Mouse (Mus musculus) right cerebral cortex, postnatal 14 days (tissue): ENCODE results near the gene Gm20388.
"Not testable (repeated sequence)": the region's sequence is repeated elsewhere in the genome, so short reads cannot be mapped to it uniquely, and the experiment has no call there.

Source experiments
- DNase-seq: peaks from one replicate; pipeline ENCODE4 v3.0.0; 2022

Gene Gm20388

DNA sequence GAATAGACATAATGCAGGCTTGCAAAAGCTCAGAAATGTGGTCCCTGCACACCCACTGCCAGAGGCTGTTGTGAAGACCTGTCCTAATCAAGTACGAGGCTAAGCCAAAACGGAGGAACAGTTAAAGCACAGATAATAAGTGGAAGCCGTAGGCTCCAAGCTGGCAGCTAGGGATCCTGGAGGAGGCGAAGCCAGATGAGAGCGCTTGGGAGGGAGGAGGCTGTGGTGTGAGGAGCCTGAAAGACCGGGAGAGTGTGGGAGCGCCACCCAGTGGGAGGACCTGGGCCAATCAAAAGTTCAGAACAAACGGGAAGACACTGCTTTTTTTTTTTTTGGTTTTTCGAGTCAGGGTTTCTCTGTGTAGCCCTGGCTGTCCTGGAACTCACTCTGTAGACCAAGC, 3280.0 kb downstream of the Gm20388 start:
- DNase-seq, result peak; percentile 82

DNA sequence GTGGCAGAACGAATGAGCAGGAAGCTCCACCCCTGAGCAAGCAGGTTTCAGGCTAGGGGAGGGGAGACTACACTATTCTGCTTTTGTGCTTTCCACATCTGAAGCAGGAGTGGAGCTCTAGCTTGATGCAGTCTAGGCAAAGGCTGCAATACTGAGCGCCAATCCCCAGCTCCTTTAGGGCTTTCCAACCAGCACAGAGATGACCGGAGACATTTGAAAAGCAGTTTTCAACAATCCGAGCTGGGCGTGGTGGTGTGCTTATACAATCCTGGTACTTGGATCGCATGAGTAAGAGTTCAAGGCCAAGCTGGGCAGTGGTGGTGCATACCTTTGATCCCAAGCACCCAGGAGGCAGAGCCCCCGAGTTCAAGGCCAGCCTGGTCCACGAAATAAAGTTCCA, 3281.3 kb downstream of the Gm20388 start:
- DNase-seq, result no peak

DNA sequence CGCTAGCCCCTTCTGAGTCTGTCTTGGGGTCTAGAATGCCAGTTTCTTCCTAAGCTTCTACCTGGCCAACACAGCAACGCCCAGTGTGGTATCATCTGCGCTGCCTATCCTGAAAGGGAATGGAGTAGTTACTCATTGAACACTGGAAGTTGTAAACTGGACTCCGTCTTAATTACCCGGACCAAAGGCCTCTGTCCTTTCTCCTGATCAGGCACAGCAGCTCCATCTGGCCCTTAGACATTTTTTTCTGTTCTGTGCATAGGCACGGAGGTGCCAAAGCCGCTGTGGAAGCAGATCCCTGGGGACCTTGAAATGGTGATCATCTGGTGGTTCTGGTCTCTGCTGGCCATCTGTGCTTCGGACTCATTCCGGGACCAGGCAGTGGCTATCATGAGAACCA, 3283.1 kb downstream of the Gm20388 start:
- DNase-seq, result no peak

DNA sequence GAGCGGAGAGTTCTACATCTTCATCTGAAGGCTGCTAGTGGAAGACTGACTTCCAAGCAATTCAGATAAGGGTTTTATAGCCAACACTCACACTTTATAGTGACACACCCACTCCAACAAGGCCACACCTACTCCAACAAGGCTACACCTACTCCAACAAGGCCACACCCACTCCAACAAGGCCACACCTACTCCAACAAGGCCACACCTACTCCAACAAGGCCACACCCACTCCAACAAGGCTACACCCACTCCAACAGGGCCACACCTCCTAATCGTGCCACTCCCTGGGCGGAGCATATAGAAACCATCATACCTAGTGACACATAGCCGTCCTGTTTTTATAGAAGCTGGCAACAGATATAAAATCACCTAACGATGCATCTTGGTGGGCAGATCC, 3286.4 kb downstream of the Gm20388 start:
- DNase-seq, result not testable (repeated sequence)

DNA sequence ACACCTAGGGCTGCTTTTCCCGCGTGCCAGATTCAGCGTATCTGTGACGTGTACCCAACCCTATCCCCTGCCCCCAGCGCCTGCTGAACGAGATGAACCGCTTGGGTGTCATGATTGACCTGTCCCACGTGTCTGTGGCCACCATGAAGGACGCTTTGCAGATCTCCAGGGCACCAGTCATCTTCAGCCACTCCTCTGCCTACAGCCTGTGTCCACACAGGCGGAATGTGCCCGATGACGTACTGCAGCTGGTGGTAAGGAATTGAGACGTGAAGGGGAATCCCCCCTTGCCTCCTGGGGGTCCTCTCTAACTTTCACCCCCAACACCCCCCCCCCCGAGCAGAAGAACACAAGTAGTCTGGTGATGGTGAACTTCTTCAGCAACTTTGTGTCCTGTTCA, 3289.2 kb downstream of the Gm20388 start:
- no peak for DNase-seq

DNA sequence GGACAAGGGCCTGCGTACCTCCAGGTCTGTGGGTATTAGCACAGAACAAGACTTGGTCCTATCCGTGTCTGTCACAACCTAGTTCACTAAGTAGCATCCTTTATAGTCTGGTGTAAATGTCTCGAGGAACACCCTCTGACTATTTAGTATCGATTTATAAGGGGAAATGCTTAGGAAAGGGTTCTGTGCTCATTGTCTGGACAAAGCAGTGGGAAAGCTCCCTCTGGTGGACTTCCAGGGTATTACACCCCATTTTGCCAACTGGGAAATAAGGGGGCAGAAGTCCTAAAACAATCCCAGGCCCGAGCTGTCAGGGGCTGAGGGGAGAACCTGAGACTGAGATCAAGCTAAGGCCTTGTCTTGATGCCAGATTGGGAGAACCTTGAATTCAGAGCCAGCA, 3291.6 kb downstream of the Gm20388 start:
- peak; percentile 74 for DNase-seq

DNA sequence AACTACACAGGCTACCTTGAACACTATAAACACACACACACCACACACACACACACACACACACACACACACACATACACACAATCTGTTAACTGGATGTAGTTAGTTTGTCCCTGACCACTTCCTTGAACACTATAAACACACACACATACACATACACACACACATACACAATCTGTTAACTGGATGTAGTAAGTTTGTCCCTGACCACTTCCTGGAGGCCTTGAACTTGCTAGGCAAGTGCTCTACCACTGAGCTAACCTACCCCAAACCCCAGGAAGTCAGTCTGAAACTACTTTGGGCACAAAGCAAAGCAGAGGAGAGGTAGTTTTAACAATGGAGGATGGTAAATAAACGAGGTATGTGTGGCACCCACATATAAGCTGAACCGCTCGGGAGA, 3292.9 kb downstream of the Gm20388 start:
- no peak for DNase-seq

DNA sequence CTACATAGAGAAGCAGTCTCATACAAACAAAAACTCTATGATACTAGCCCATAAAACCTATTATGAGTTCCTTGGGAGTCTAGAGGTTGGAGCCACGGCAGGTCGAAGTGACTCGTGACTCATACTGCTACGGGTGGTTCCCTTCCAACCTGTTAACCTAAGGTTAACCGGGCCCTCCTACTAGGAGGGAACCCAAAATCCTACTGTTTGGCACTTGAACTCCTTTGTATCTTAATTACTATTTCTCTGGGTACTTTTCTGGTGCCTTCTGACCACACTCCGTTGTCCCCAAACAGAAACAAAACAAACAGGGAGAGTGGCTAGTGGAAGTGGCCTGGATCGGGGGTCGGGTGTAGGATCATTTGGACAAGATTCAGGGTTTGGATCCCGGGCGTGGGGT, 3301.2 kb downstream of the Gm20388 start:
- no peak for DNase-seq

DNA sequence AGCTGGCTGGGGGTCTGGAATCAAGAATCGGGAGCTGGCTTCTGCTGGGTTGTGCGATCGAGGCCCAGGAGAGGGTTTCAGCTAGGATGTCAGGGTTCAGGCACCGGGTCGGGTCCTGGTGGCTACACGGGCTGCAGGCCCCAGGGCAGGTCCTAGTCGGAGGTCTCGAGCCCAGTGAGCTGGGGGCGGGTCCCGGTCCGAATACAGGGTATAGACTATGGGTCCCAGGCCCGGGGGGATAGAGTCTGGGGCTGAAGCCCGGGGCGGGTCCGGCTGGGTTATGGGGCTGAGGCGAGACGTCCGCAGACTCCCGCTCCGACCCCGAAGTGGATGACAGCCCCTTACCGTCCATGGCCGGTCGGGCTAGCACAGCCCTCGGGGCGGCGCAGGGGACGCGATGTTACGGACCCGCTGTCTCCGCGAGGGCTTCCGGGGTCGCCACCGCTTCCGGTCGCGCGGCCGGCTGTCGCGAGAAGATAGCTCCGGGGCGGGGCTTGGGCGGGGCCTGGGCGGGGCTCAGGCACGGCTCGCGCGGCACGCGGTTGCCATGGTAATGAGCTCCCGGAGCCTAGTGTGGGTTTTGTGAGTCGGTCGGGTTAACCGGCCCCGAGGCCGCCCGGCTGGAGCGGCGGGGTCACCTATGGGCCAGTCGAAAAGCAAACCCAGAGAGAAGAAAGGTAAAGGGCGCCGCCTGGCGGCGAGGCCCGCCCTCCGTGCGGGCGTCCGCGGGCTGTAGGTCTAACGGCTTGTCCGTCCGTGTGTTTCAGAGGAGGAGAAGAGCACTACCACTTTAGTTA, 3301.9 kb downstream of the Gm20388 start, which contains the start of the genes Chmp1a and Spata33:
Gene Chmp1a, minus strand, starts transcription at position 443 of the 797 bp plus-strand sequence.
Gene Spata33, plus strand, starts transcription at position 512 of the 797 bp plus-strand sequence.
- peak; percentile 92 for DNase-seq

DNA sequence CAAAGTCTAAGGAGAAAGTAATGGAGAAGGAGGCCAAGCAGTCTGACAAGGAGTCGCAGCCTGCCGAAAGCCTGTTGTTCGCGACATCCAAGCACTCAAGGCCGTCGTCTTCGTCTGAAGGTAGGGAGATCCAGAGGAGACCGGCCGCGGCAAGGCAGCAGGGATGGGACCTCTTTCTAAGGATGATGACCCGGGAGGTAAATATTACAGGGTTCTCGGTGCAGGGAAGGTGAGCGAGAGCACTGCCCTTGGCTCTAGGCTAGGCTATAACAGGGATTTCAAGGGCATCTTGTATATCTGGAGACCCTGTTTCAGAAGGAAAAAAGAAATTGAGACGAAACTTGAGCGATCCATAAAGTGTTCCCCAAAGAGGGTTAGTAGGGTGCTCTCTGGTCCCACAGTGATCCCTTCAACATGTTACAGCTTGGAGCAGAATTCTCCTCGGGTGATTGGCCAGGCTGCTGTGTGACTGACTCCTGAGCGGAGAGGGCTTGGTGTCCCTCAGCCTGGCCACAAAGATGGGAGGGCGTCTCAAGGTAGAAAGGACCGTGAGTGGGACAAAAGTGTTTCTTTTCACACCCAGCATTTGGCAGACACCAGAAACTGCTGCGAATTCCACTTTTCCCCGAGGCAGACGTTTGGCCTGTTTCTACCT, 3302.6 kb downstream of the Gm20388 start:
- DNase-seq, result no peak

DNA sequence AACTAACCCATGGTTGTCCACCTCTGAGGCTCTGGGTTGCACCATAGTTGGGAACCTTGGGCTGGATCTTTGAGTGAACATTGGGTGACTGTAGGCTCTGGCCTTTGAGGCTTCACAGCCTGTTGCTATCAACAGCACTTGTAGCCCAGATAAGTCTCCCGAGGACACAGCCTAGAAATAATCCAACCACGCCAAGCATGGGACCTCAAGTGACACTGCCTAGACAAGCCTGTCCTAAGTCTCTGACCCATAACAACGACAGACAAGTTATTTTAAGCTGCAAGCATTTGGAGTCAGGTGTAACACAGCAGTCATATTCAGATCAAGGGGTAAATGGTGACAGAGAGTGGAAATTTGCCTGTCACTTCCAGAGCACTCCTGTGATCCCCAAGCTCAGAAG, 3304.8 kb downstream of the Gm20388 start:
- no peak for DNase-seq

DNA sequence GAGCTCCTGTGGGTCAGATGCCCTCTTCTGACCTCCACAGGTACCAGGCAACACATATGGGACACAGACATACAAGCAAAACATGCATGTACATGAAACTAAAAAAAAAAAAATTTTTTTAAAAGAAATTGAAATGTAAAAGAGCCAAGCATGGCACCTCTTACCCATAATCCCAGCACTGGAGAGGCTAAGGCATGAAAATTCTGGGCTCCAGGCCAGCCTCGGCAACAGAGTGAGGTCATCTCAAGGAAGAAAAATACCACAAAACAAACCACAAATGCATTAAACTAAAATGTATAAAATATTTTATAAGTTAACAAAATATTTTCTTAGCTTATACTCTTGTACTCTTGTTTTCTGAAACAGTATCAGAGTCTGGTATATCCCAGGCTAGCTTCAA, 3310.3 kb downstream of the Gm20388 start:
- DNase-seq, result no peak

DNA sequence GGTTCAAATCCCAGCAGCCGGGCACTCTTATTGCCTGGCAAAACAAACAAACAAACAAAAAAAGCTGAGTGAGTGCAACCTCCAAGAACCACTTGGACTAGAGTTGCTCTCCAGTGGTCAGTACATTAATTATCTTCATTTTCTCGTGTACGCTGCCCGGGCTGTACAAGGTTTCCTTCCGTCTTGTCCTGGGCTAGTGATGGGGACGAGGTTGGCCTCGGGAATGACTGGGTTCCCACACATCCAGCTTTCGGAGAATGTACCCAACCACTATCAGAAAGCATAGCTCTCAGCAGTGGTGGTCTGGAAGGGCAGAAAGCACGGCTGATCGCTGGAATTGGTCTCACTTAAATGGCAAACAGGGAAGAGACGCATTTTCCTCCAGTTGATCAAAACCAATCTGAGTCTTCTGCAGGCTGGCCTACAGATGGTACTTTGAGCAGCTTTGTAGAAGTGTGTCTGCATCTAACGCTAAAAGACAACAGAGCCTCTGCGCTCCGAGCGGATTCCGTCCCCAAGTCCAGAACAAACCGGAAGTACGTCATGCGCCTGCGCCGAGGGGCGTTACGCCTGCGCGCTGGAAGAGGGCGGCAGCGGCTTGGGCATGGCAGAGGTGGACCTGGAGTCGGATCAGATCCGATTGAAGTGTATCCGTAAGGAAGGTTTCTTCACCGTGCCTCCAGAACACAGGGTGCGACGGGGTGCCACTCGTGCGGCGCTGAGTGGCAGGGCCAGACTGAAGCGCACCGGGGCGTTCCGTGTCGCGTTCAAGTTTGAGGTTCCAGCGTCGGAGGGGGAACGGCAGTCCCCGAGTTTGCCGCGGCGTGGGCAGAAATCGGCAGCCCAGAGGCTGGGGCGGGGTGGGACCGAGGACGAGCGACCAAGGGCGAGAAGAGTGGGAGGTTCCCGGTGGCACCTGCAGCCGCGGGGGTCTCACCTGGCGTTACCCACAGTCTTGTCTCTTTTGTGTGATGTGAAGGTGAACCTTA, 3313.9 kb downstream of the Gm20388 start, which contains the start of gene Cdk10:
Gene Cdk10, plus strand, starts transcription at position 565 of the 989 bp plus-strand sequence.
- peak; percentile 89 for DNase-seq

DNA sequence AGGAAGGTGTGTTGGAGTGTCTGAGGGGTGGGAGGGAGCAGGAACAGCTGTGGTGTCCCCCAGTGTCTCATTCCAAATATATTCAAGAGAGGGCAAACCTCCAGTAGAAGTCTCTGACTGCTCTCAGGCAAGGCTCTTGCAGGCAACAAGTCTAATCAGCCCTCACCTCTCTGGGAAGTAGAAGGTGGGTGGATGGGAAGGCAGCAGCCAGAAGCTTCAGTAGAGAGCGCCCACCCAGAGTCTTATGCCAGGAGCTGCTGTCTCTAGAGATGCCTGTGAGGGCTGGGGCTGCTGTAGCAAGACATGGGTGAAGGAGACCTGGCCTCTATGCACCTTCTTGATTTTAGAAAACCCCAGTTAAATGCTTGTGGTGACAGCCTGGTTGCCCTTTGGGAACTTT, 3317.8 kb downstream of the Gm20388 start:
- DNase-seq, result no peak

DNA sequence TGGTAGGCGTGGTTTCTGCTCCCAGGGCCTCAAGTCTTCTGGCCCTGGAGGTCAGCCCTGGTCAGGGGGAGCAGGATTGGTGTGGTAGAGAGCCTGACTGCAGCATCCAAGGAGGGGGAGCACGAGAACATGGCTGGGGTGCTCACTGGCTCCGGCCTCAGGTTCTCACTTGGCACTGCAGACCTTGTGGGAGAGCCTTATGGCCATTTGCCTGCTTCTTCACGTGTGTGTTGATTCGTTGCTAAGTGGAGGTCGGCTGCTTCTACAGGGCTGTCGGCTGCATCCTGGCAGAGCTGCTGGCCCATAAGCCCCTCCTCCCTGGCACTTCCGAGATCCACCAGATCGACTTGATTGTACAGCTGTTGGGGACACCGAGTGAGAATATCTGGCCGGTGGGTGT, 3319.7 kb downstream of the Gm20388 start:
- not testable (repeated sequence) for DNase-seq

DNA sequence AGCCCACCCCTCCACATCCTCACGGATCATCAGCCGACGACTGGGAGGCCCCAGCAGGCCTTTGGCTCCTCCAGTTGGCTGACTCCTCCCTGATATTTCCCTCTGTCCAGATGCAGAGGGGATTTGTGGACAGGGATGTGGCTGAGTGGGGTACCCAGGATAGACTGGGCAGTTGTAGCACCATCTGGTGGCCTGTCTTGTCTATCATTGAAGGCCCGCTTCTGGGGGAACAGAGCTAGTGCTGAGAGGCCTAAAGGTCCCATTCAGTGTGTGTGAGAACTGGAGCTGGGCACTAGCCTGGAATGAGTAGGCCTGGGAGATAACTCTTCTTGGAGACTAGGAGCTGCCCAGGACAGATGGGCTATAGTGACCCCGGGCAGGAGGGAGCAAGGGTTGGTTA, 3321.1 kb downstream of the Gm20388 start:
- no peak for DNase-seq

DNA sequence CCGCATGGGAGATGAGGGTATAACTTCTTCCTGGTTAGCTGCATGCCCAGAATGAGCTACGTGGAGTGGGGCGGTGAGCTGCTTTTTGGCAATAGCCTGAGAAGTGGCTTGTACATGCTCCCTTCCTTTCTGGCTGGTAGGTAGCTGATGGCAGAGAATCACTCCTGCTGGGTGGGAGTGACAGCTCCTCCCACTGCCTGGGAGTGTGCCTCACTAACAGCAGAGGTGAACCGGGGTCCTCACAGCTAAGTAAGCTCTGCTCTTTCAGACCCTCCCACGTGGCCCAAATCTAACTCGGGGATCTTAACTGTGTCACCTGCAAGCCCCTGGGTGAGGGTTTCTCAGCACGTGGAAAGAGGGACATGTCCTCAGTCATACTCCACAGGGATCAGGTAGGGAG, 3321.9 kb downstream of the Gm20388 start:
- DNase-seq, result no peak

DNA sequence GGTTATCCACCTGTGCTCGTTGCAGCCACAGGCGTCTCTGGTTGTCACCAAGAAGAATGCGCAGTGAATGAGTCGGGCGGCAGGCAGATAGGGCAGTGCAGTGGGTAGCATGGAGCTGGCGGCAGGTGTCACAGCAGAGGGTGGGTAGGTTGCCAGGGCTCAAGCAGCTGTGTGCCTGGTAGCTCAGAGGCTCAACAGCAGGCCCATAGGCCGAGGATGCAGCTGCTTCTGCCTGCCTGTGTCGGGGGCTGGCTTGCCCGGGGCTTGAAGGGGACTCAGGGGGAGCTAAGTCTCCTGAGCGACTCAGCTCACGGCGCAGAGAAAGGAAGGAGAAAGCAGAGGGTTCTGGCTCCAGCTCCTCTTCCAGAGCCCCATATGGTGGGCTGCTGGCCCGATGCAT, 3322.7 kb downstream of the Gm20388 start:
- no peak for DNase-seq

DNA sequence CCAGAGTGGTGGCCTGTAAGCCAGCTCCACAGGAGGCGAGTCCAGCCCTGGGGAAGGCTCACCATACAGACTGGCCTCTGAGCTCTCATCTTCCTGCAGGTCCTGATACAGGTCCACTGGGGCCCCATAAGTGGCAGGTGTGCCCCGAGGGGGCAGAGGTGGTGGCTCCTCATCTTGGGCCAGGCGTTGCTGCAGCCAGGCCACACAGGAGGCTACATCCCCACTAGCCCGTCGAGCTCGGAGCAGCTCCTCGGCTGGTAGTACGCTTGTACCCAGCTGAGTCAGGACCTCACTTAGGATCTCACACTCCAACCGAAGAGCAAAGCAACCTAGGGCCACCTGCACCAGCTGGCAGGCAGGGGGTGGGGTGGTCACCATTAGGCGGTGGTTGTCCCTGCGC, 3323.1 kb downstream of the Gm20388 start:
- DNase-seq, result no peak

DNA sequence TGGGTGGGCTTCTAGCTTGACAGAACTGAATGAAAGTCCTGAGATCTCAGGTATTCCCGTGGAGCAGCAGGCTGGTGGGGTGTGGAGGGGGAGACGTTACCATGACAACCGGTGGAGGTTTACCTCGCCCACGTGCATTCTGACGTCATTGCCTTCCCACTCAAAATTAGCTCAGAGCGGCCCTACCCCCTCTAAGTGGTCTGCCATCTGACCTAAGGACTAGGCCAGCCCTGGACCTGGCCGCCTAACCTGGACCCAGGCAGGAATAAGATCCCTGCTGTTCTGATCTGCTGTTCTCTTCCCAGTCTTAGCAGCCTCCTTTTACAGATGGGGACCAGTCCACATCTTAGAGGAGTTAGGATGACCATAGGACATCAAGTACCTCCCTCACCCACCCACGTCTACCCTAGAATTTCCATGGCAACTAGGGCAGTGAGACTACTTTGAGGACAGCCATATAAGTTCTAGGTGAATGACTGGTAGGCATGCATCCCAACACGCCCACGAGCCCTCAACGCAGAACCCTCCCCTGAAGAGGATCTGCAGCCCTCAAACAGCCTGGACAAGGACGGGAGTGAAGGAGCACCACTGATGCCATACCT, 3324.4 kb downstream of the Gm20388 start:
- peak; percentile 76 for DNase-seq

DNA sequence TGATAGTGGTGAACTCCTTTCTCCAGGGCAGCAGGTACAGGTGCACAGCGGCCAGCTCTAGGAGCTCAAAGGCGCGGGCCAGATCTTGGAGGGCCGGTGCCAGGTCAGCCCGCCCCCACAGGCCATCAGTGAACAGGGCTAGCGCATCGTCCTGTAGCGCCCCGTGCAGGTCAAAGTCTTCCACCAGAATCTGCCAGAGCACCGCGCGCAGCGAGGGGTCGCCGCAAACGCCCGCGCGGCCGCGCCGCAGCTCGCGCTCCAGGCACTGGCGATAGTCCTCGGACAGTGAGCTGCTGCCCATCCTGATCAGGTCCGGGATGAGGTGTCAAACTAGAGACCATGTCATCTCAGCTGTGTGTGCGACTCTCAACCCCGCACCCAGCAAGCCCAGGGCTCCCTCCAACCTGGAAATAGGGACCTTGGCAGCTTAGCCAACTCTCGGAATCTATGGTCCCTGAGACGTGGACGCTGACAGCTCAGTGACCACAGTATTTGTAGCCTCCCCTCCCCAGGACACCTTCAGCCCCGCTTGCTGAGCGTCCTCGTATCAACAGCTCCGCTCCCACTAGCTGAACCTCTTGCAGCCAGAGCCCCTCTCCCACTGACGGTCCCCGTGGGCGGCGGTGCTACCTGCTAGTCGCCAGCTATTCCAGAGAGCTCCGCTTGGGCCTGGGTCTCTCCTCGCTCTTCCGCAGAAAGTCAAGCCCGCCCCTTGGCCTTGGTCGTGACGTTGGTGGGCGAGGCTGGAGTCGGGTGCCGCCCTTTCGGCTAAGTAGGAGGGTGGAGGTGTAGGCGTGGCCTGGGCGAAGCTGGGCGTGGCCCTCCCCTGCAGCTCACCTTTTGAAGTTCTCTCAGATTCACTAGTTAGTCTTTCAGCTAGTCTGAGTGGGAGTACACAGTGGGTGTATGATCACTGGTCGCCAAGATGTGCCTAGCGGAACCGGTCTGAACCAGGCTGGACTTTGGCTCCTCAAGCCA, 3325.2 kb downstream of the Gm20388 start, which contains the start of gene Spata2l:
Gene Spata2l, minus strand, starts transcription at position 714 of the 978 bp plus-strand sequence.
- DNase-seq, result peak; percentile 83
